Mouse (Mus musculus) liver, embryonic 15.5 days (tissue): ENCODE measurements around the gene Rack1. TPM values are rescaled to one million over a fixed set of nuclear protein-coding genes. Genes with fewer than 3 reads are reported as not detected.
"Not testable (repeated sequence)": the region's sequence is repeated elsewhere in the genome, so short reads cannot be mapped to it uniquely, and the experiment has no call there.

Experiments used
- ATAC-seq: fragments of 200-750 bp; cut with Nextera tagmentation; 2 replicates; pipeline ENCODE4 v1.8.0; 2017; ENCODE audit warnings: moderate number of reproducible peaks, mild to moderate bottlenecking, moderate library complexity; ENCODE audit not compliant: insufficient read depth
- H3K27ac ChIP-seq: fragments of 300-500 bp; sonication (generic); replicated peaks from 2 replicates; pipeline ENCODE4 v1.5.1; 2015; ENCODE audit warnings: mild to moderate bottlenecking, inconsistent platforms
- H3K27me3 ChIP-seq: fragments of 300-500 bp; sonication (generic); 2 replicates; pipeline ENCODE4 v1.6.1; 2015; ENCODE audit warnings: mild to moderate bottlenecking, inconsistent platforms
- H3K36me3 ChIP-seq: fragments of 300-500 bp; sonication (generic); replicated peaks from 2 replicates; pipeline ENCODE4 v1.6.1; 2015; ENCODE audit warnings: moderate library complexity, mild to moderate bottlenecking, inconsistent platforms
- H3K4me1 ChIP-seq: fragments of 300-500 bp; sonication (generic); replicated peaks from 2 replicates; pipeline ENCODE4 v1.6.1; 2015; ENCODE audit warnings: inconsistent platforms
- H3K4me2 ChIP-seq: fragments of 300-500 bp; sonication (generic); 2 replicates; pipeline ENCODE4 v1.6.1; 2015; ENCODE audit warnings: moderate library complexity, mild to moderate bottlenecking, inconsistent platforms
- H3K4me3 ChIP-seq: fragments of 300-500 bp; sonication (generic); replicated peaks from 2 replicates; pipeline ENCODE4 v1.5.1; 2015; ENCODE audit warnings: mild to moderate bottlenecking, inconsistent platforms
- H3K9ac ChIP-seq: fragments of 300-500 bp; sonication (generic); 2 replicates; pipeline ENCODE4 v1.6.1; 2015; ENCODE audit warnings: moderate library complexity, mild to moderate bottlenecking, inconsistent platforms
- H3K9me3 ChIP-seq: fragments of 300-500 bp; sonication (generic); replicated peaks from 2 replicates; pipeline ENCODE4 v1.6.1; 2016; ENCODE audit warnings: inconsistent platforms
- WGBS: fragments of 180-500 bp; shearing (Covaris S2); methylation state at CpG from one replicate; pipeline ENCODE4 v1.1.7; 2015; ENCODE audit warnings: mixed read lengths; ENCODE audit not compliant: insufficient replicate concordance; 5-methylcytosine and 5-hydroxymethylcytosine counted together
- polyA plus RNA-seq: library from polyadenylated mRNA; unstranded; fragments of >200 nt; fragmentation: Nextera tagmentation; extraction: Ambion mirVana; gene quantifications from 2 replicates; pipeline ENCODE4 v1.2.1, GENCODE M21; 2015

Rack1 gene
- polyA plus RNA-seq, 1 experiment from 2014 or later, result 438 TPM

DNA sequence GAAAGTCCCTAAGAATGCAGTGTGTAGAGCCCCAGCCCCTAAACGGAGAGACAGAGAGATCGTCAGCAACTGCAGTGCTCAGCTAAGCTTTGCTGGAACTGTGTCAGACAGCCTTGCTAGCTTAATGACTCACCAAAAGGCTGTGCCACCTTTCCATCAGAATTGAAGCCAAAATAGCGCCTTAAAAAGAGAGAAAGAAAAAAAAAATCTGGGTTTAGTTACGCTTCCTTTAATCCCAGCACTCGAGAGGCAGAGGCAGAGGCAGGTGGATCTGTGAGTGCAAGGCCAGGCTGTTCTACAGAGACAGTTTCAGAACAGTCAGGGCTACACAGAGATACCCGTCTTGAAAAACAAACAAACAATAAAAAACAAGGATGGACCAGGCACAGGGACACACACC, 44.2 kb downstream of the Rack1 start:
- Histone ChIP-seq H3K4me1 (no peaks in the 10 kb centered on the region), H3K36me3 (no peaks in the 10 kb centered on the region), H3K9me3 (no peaks in the 10 kb centered on the region), H3K4me2 (no peak overlapping the region), H3K9ac (no peak overlapping the region), H3K27ac (no peak overlapping the region), H3K4me3 (no peak overlapping the region), H3K27me3 (peaks cover 14% of the 10 kb centered on the region)
- WGBS, result 59% methylated on average over 6 of the region's 6 CpGs
- no peak for ATAC-seq

DNA sequence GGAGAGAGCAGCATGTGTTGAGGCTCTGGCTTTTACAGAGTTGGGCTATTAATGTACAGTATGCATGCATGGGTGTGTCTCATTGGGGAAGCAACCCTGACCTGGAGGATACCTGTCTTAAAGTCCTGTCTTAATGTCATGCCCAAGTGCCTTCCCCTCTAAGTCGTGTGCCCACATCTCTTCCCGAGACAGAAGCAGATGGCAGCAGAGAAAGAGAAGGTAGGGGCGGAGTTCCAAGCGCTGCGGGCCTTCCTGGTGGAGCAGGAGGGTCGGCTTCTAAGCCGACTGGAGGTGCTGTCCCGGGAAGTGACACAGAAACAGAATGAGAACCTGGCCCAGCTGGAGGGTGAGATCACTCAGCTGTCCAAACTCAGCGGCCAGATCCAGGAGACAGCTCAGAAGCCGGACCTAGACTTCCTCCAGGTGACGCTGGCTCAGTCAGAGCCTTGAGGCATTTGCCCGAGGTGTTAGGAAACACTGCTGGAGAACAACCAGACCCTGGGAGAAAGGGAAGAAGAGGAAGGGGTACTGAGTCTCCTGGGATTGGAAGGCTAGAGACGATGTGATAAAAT, 45.2 kb downstream of the Rack1 start:
- Histone ChIP-seq H3K9ac (no peak overlapping the region), H3K4me2 (no peak overlapping the region), H3K9me3 (no peaks in the 10 kb centered on the region), H3K27me3 (peaks cover 16% of the 10 kb centered on the region), H3K36me3 (no peaks in the 10 kb centered on the region), H3K4me3 (no peak overlapping the region), H3K4me1 (no peaks in the 10 kb centered on the region), H3K27ac (no peak overlapping the region)
- WGBS, result 38% methylated on average over 13 of the region's 13 CpGs
- no peak for ATAC-seq

DNA sequence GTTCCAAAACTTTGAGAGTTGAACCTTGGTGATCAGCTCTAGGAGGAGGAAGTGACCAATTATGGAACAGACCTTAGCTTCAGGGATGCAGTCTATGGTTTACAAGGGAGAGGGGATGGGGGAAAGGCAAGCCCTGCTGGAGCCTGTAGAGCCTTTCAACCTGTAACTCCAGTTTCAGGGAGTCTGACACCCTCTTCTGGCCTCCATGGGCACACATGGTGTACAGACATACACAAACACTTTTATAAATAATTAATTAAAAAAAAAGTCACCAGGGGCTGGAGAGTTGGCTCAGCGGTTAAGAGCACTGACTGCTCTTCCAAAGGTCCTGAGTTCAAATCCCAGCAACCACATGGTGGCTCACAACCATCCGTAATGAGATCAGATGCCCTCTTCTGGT, 46.2 kb downstream of the Rack1 start:
- not testable (repeated sequence) for H3K4me2 ChIP-seq, H3K36me3 ChIP-seq, H3K9me3 ChIP-seq, ATAC-seq, H3K9ac ChIP-seq, H3K4me1 ChIP-seq, H3K4me3 ChIP-seq, H3K27ac ChIP-seq
- 53% methylated on average over 2 of the region's 2 CpGs for WGBS
- peaks cover 16% of the 10 kb centered on the region for H3K27me3 ChIP-seq

DNA sequence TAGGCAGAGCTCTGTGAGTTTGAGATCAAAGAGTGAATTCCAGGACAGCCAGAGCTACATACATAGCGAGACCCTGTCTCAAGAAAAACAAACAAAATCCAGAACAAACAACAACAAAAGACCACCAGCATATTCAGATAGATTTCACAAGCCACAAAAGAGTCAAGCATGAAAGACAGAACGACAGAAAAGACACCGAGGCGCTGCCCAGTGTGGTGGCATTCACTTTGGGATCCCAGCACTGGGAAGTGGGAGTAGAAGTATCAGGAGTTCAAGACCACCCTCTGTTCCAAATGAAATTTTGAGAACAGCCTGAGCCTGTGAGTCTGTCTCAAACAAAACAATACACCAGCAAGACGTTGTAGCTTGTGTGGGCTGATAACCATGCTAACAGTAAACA, 46.7 kb downstream of the Rack1 start:
- Histone ChIP-seq H3K36me3 (no peaks in the 10 kb centered on the region), H3K4me3 (no peak overlapping the region), H3K27ac (no peak overlapping the region), H3K9ac (no peak overlapping the region), H3K4me1 (no peaks in the 10 kb centered on the region), H3K27me3 (peaks cover 16% of the 10 kb centered on the region), H3K4me2 (no peak overlapping the region), H3K9me3 (no peaks in the 10 kb centered on the region)
- ATAC-seq, result no peak
- WGBS, result 57% methylated on average over 5 of the region's 5 CpGs

DNA sequence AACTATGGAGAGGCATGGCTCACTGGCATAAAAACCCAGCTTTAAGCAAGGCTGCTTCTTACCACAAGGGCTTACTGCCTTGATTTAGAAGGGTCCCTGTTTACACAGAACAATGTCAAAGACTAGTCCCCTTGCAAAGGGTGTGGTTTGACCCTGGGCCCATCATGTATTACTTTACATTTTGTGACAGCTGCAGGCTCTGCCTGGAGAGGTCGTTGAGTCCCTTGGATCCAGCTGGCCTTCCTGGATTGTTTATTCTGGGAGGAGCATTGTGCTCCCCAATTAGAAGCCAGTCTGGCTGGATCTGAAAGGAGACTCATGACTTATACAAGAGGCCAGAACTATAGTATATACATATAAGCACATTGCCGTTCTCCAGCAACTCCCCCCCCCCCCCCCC, 50.1 kb downstream of the Rack1 start:
- Histone ChIP-seq H3K4me3 (no peak overlapping the region), H3K9me3 (no peaks in the 10 kb centered on the region), H3K27ac (no peak overlapping the region), H3K4me2 (no peak overlapping the region), H3K27me3 (peaks cover 23% of the 10 kb centered on the region), H3K4me1 (peaks cover 26% of the 10 kb centered on the region), H3K36me3 (no peaks in the 10 kb centered on the region), H3K9ac (no peak overlapping the region)
- no peak for ATAC-seq
- 41% methylated on average over 2 of the region's 2 CpGs for WGBS

DNA sequence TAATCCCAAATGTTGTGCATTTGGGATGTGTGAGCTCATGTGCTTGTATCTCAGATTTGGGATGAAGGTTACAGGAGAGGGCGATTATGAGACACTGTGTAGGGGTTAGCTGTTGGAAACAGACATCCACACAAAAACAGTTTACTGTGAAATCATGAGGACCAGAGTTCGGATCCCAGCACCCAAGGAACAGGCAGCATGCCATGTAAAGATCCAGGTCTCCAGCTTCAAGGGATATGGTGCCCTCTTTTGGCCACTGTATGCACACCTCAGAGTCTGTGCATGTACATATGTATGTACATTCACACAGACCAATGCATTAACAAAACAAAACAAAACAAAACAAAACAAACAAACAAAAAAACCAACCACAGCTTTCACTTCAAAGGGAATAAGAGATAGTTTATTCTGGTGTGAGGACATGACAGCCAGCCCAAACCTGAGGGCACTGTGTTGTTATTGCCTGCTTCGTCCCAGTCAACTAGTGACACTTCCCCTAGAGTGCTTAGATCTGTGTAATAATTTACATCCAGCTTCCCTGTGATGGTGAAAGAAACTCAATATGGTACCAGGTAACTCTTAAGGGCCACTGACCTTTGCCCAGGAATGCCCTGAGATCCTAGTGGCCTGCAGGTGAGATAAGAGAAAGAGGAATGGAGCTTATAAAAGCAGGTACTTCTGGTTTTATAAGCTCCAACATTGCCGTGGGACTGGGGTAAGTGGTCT, 51.3 kb downstream of the Rack1 start:
- Histone ChIP-seq H3K9ac (no peak overlapping the region), H3K36me3 (no peaks in the 10 kb centered on the region), H3K9me3 (no peaks in the 10 kb centered on the region), H3K4me3 (no peak overlapping the region), H3K27ac (no peak overlapping the region), H3K4me1 (peaks cover 33% of the 10 kb centered on the region), H3K27me3 (peaks cover 23% of the 10 kb centered on the region), H3K4me2 (no peak overlapping the region)
- 62% methylated on average over 4 of the region's 4 CpGs for WGBS
- ATAC-seq, result no peak

DNA sequence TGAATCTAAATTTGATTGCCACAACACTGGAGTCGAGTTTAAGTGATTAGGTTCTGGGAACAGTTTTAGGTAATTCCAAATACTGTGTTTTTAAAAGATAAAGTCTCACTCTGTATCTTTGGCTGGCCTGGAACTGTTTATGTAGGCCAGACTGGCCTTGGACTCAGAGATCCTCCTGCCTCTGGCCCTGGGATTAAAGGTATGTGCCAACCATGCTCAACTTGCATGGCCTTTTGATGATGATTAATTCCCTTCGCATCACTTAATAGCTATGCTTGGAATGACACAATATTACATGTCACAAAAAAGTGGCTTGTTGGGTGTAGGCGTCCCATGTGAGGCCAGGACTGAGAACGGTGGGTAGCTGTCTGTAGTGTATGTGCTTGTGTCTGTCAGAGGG, 52.1 kb downstream of the Rack1 start:
- H3K4me3 ChIP-seq, result no peak overlapping the region
- no peak overlapping the region for H3K27ac ChIP-seq

DNA sequence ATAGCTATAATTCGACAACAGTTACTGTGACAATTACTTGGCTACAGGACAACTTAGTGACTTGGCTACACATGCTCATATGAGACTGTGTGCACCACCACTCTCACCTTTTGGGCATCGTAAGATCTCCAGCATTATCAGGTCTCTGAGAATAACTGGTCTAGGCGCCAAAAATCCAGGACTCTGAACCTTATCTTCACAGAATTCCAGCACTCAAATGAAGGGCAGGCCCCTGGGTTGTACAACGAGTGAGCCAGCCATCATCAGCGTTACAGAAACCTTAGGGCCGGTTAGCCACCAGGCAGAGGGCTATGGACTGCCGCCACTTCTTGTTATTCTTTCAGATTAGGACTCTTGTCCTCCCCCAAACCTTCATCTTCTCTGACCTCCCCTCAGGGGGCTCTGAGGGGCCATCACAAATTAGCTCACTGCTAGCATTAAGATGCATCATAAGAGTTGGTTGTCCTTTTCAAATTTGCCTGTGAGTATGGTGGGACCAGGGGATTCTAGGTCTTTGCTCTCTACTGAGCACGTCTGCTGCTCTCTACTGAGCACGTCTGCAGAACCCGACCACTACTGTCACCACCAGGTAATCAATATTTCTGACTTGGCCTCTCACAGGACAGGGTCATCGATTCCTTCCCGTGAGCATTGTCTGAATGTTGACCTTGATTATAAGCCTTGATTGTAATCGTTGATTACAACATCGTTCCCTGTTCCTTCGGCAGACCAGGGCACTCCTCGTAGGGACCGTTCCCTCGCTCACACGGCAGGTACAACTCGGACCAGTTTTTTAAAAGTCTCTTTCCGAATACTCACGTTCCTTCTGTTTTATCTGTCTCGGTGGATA, 52.7 kb downstream of the Rack1 start:
- Histone ChIP-seq H3K4me2 (peak overlapping the region; percentile 94), H3K27ac (no peak overlapping the region), H3K4me1 (peaks cover 45% of the 10 kb centered on the region), H3K9ac (peak overlapping the region; percentile 44; the same call in 1 of the 2 replicates), H3K9me3 (no peaks in the 10 kb centered on the region), H3K27me3 (peaks cover 23% of the 10 kb centered on the region), H3K4me3 (peak overlapping the region; percentile 67), H3K36me3 (no peaks in the 10 kb centered on the region)
- 0 out of 2 replicates have a peak, but pooled peaks have one; percentile 5 for ATAC-seq
- WGBS, result 8% methylated on average over 23 of the region's 23 CpGs

More for the DNA sequence above, 52.1 kb downstream of the Rack1 start:
- ATAC-seq, result no peak
- WGBS, result 72% methylated on average over 4 of the region's 4 CpGs
- Histone ChIP-seq H3K27me3 (peaks cover 23% of the 10 kb centered on the region), H3K9ac (no peak overlapping the region), H3K4me2 (peak overlapping the region; percentile 94; the same call in 1 of the 2 replicates), H3K4me1 (peaks cover 40% of the 10 kb centered on the region), H3K9me3 (no peaks in the 10 kb centered on the region), H3K36me3 (no peaks in the 10 kb centered on the region)

DNA sequence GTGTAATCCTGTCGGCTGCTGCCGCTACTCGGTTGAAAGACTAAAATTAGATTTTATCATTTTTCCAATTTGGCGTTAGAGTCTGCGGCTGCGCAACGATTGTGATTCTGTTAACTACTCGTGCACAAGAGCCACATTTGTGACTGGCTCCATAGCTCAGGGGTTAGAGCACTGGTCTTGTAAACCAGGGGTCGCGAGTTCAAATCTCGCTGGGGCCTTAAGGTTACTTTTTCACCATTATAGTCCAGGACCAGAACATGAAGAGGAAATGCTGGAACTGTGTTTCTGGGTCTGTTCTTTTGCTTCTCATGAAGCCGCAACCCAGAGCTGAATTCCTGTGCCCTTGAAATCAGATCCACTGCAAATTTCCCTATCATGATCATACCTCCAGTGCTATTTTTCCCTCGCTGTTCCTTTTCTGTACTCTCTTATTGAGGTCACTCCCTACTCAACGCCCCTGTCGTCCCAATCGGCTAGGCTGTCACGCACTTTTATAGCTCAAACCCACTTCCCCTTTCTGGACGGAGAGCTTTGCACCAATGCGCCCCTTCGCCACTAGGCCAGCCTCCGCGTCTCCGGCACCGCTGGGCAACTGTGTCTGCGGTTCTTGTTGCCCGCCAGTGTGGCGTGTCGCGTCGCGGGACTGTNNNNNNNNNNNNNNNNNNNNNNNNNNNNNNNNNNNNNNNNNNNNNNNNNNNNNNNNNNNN, 53.5 kb downstream of the Rack1 start:
- H3K9ac ChIP-seq, result peak overlapping the region; percentile 44
- peak; percentile 51 for ATAC-seq
- H3K4me1 ChIP-seq, result peaks cover 53% of the 10 kb centered on the region
- peaks cover 18% of the 10 kb centered on the region for H3K27me3 ChIP-seq
- no peaks in the 10 kb centered on the region for H3K36me3 ChIP-seq
- peak overlapping the region; percentile 94 for H3K4me2 ChIP-seq
- WGBS, result 0% methylated on average over 31 of the region's 31 CpGs
- H3K27ac ChIP-seq, result 0 out of 2 replicates have a peak overlapping the region, but pooled peaks have one; percentile 20
- H3K9me3 ChIP-seq, result no peaks in the 10 kb centered on the region
- peak overlapping the region; percentile 67 for H3K4me3 ChIP-seq
